19 mouse cellular contexts compared by ENCODE assay signal in the genomic region with DNA sequence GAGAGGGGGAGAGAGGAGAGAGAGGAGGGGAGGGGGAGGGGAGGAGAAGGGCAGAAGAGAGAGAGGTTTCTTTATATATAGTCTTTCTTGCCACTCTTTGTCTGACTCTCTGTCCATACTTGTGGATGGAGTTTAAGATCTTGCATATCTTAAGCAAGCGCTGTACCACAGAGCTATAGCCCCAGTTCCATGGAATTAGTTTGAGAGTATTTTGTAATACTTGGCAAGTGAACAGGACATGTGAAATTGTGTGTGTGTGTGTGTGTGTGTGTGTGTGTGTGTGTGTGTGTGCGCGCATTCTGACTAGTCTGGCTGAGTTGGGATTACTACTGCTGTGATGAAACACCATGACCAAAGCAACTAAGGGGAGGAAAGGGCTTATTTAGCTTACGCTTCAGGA.
"Had no signal": no experiment of that assay in that cellular context is flagged by ENCODE, and none has a peak within 500 bp of the region (broad histone marks: within the 10 kb centered on the region; RNA-seq: fewer than 3 reads in every experiment).

No protein-coding gene starts in this region.

- H3K9ac ChIP-seq: liver, embryonic 13.5 days; lung, embryonic 14.5 days; midbrain, embryonic 12.5 days; midbrain, embryonic 15.5 days; neural tube, embryonic 12.5 days; neural tube, embryonic 15.5 days had no signal

- H3K27me3 ChIP-seq: liver, embryonic 13.5 days; midbrain, embryonic 15.5 days; neural tube, embryonic 12.5 days had no signal

- ATAC-seq: intestine, postnatal 0 days; midbrain, embryonic 15.5 days had no signal

- H3K36me3 ChIP-seq: liver, embryonic 13.5 days; midbrain, embryonic 12.5 days; midbrain, embryonic 15.5 days; neural tube, embryonic 12.5 days; neural tube, embryonic 15.5 days had no signal

- H3K9me3 ChIP-seq: liver, embryonic 13.5 days; midbrain, embryonic 15.5 days; neural tube, embryonic 12.5 days; neural tube, embryonic 15.5 days had no signal

- H3K4me2 ChIP-seq: liver, embryonic 13.5 days; lung, embryonic 14.5 days; midbrain, embryonic 12.5 days; midbrain, embryonic 15.5 days; neural tube, embryonic 12.5 days; neural tube, embryonic 15.5 days had no signal

- DNase-seq: kidney, adult 2 months; kidney, postnatal 25 days; layer of hippocampus, adult 9-11 months; liver, embryonic 13.5 days; lung, embryonic 14.5 days; right cerebral cortex, adult 18-20 months; right cerebral cortex, postnatal 14 days; right cerebral cortex, postnatal 4 days; thymus, adult 18-20 months; thymus, postnatal 14 days; thymus, postnatal 4 days had no signal

- H3K4me3 ChIP-seq: layer of hippocampus, adult 2 months; liver, embryonic 13.5 days; midbrain, embryonic 12.5 days; midbrain, embryonic 15.5 days; neural tube, embryonic 12.5 days; neural tube, embryonic 15.5 days had no signal

- H3K27ac ChIP-seq: kidney, postnatal 0 days; layer of hippocampus, adult 2 months; liver, embryonic 13.5 days; macrophage; midbrain, embryonic 12.5 days; midbrain, embryonic 15.5 days; neural tube, embryonic 12.5 days; neural tube, embryonic 15.5 days had no signal

- H3K4me1 ChIP-seq: liver, embryonic 13.5 days had no signal
